Mouse (Mus musculus) c-Kit-positive CD71-positive TER-119-negative erythroid progenitor cells, embryonic 14.5 days (primary cell): ENCODE results near the gene Olfr820.
"Not testable (repeated sequence)": the region's sequence is repeated elsewhere in the genome, so short reads cannot be mapped to it uniquely, and the experiment has no call there.

Source experiments
- DNase-seq: peaks from one replicate; pipeline ENCODE4 v3.0.0-alpha.2; 2013; ENCODE audit warnings: low read depth

Gene Olfr820

GRCm38 (mm10) chr10:130012321-130012720 lies at the start of gene Olfr820:
Gene Olfr820, plus strand, starts transcription at chr10:130012621.
- DNase-seq: no peak

- DNase-seq: not testable (repeated sequence)
Measured at GRCm38 (mm10) chr10:129966232-129966631, 46.2 kb upstream of the Olfr820 start.

GRCm38 (mm10) chr10:129967166-129967565 lies 45.3 kb upstream of the Olfr820 start, which contains the start of gene Olfr819:
Gene Olfr819, minus strand, starts transcription at chr10:129967266.
- DNase-seq: not testable (repeated sequence)

- not testable (repeated sequence) for DNase-seq
Measured at GRCm38 (mm10) chr10:129972994-129973393, 39.4 kb upstream of the Olfr820 start.

- not testable (repeated sequence) for DNase-seq
Measured at GRCm38 (mm10) chr10:129976040-129976439, 36.4 kb upstream of the Olfr820 start, which contains the start of gene Olfr247. Gene Olfr247, minus strand, starts transcription at chr10:129976140.

GRCm38 (mm10) chr10:129981867-129982266 lies 30.6 kb upstream of the Olfr820 start:
- not testable (repeated sequence) for DNase-seq

- not testable (repeated sequence) for DNase-seq
Measured at GRCm38 (mm10) chr10:129984962-129985361, 27.5 kb upstream of the Olfr820 start, which contains the start of gene Gm10310. Gene Gm10310, minus strand, starts transcription at chr10:129985062.

GRCm38 (mm10) chr10:130004104-130004503 lies 8.3 kb upstream of the Olfr820 start:
- DNase-seq: not testable (repeated sequence)

GRCm38 (mm10) chr10:130005366-130005765 lies 7.1 kb upstream of the Olfr820 start:
- not testable (repeated sequence) for DNase-seq

- no peak for DNase-seq
Measured at GRCm38 (mm10) chr10:130030048-130030447, 17.6 kb downstream of the Olfr820 start, which contains the start of gene Olfr821. Gene Olfr821, plus strand, starts transcription at chr10:130030348.

- no peak for DNase-seq
Measured at GRCm38 (mm10) chr10:130037096-130037495, 24.7 kb downstream of the Olfr820 start.
